Mouse (Mus musculus) layer of hippocampus, adult 2 months (tissue): Measurements from ENCODE around the gene Pde4b. TPM values are rescaled to one million over a fixed set of nuclear protein-coding genes. Genes with fewer than 3 reads are reported as not detected.

Experiments
- DNase-seq, 2 experiments: peaks; one replicate each; pipeline ENCODE4 v3.0.0; 2022; ENCODE audit warnings: low spot score in 2 of 2
- H3K27ac ChIP-seq: fragments of 200-600 bp; 2 replicates; pipeline ENCODE4 v1.8.1; 2022
- H3K4me3 ChIP-seq: fragments of 200-600 bp; 2 replicates; pipeline ENCODE4 v1.8.1; 2022; ENCODE audit warnings: mild to moderate bottlenecking
- CTCF ChIP-seq: fragments of 200-600 bp; conservative IDR thresholded peaks from 2 replicates; pipeline ENCODE4 v1.8.1; 2022; ENCODE audit warnings: antibody characterized with exemption, mild to moderate bottlenecking, moderate library complexity
- total RNA-seq, 2 experiments: library from RNA; stranded (reverse); gene quantifications; 2 replicates each; pipeline ENCODE4 v1.2.3; 2021

The Pde4b gene
- total RNA-seq, 2 experiments from 2014 or later: 58.3 to 69.5 TPM

DNA sequence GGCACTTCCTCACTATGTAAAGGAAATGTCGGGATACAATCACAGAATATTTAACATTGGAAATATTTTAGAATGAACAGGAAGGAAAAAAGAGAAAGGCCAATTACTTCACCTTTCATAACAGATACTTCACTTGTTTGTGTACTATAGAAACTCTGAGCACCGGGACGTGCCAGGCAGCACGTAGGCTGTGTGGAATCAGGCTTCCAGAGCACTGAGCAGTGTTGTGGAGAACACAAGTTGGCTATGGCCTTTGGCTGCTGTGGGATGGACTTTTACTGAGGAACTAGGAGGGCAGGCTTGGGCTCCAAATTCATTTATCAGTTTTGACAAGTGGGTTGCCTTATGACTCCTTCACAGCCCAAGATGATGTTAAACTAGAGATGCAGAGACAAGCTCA lies 540.5 kb downstream of the Pde4b start:
- Histone ChIP-seq H3K27ac (no peak overlapping the region), H3K4me3 (no peak overlapping the region)
- no peak for DNase-seq
- TF ChIP-seq CTCF: no peak

DNA sequence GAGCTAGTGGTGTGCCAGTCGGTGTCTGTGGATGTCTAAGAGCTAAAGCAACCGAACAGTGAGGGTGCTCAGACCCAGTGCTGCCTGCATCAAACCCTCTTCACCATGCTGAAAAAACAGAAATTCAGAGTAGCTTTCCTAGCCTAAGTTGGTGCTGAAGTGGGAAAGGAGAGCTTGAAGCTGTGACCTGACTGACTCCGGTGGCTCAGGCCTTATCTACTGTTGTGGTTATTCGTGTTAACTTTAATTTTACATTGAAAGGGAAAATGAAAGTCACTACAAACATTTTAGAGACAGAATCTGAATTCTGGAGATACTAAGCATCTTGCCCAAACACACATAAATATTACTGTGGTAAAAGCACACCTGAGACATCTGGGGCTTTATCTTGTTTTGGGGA lies 542.3 kb downstream of the Pde4b start:
- no peak for DNase-seq
- no peak overlapping the region for H3K4me3 ChIP-seq
- TF ChIP-seq CTCF: no peak
- no peak overlapping the region for H3K27ac ChIP-seq

DNA sequence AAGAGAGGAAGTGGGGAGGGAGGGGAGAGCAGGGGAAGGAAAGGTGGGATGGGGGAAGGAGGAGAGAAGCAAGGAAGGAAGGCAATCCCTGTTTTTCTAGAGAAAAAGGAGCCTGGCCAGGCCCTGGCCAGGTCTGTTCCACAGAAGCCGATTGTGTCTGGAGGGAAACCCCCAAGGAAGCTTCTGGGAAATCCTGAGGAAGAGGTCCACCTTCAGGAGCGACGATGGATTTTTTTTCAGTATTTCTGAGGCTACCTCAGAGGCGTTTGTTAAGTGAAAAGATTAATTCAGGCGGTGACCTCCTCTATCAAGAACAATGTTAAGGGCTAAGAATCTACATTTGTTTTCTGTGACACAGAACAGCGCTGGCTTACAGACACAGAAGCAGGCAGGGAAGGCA lies 542.9 kb downstream of the Pde4b start:
- no peak overlapping the region for H3K4me3 ChIP-seq
- DNase-seq: no peak
- no peak for TF ChIP-seq CTCF

DNA sequence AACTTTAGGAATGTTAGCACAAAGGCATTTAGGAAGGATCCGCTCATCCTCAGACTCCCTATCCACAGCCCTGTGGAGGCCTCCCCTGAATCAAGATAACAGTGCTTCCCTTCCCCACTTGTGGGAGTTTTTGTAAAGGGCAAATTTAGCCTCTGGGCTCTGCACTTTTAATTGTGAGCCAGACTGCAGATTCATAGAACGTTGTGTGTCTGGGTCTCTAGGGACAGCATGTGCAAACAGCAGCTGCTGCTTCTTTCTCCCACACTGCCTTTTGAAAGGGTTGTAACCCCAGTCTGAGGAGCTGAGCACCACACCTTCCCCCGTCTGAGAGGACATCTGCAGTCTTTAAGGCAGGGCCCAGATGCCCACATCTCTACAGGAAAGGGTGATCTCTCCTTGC lies 544.3 kb downstream of the Pde4b start:
- H3K27ac ChIP-seq: no peak overlapping the region
- no peak for TF ChIP-seq CTCF
- DNase-seq: peak in 1 of 2 experiments; percentile 16
- H3K4me3 ChIP-seq: no peak overlapping the region

More for the DNA sequence above, 542.9 kb downstream of the Pde4b start:
- no peak overlapping the region for H3K27ac ChIP-seq

DNA sequence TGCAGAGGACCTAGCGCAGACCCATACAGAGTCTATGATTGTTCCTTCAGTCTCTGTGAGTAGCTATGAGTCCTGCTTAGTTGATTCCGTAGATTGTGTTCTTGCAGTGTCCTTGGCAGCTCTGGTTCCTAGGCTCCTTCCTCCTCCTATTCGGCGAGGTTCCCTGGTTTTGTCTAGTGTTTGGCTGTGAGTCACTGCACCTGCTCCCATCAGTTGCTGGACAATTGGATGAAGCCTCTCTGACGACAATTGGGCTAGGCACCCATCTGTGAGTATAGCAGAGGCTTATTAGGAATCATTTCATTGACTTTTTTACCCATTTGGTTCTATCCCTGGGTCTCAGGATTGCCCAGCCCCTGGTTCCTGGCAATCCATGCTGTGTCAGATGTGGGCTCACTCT lies 545.9 kb downstream of the Pde4b start:
- no peak overlapping the region for H3K27ac ChIP-seq
- DNase-seq: no peak
- H3K4me3 ChIP-seq: no peak overlapping the region
- no peak for TF ChIP-seq CTCF

DNA sequence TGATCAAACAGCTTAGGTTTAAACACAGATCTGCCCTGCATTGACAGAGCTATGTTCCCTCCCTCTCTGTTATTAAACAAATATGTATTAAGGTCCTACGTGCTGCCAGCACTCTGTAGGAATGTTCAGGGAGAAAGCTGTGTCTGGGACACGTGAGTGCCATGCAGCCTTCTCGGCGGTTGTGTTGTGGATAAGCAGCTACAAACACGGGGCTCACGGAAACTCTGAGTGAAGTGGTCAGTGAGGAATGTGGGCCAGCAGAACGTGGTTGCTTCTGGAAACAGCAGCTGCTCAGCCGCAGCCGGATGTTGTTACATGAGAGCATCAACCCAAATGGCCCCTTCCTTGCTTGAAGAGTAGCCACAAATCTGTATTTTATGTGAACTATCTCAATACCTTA lies 547.9 kb downstream of the Pde4b start:
- Histone ChIP-seq H3K27ac (no peak overlapping the region), H3K4me3 (no peak overlapping the region)
- TF ChIP-seq CTCF: no peak
- DNase-seq: no peak

DNA sequence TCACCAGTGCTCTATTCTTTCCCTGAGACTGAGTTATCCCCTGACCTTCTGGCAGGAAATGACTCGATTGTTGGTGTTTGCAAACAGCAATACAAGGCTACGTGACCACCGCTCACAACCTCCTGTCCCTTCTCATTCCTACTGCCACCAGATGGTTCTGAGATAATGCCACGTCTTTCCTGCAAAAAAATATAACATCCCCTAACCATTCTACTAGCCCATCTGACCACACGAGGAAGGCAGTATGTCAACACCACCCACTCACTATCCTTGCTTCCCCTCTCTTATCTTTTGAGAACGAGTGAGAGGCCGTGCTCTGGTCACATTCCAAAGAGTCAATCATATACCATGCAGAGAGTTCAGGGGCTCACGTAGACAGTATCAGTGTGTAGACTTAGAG lies 548.6 kb downstream of the Pde4b start:
- H3K4me3 ChIP-seq: no peak overlapping the region
- TF ChIP-seq CTCF: no peak
- H3K27ac ChIP-seq: no peak overlapping the region
- no peak for DNase-seq

DNA sequence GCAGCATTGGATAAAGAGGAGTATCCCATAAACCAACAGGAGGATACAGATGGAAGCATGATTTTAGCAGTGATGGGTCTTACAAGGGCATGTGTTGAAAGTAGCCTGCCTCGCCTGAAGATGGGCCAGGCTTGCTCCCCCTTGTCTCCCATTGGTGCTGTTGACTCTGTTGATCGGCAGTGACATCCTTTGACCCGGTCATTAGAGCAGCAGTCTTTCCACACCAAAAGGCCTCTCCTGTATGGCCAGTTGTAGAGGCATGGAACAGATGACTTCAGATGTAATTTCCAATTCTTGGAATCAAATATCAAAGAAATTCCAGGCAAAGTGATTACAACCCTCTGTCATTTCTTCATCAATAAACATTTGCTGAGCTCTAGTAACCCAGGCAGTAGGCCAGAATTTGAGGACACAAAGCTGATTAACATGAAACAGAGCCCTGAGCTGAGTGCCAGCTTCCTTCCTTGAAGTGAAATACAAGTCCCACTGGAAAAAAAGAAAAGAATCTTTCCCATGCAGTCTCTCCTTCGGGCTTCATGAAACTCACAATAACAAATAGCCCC lies 550.1 kb downstream of the Pde4b start:
- TF ChIP-seq CTCF: no peak
- H3K4me3 ChIP-seq: no peak overlapping the region
- H3K27ac ChIP-seq: no peak overlapping the region
- DNase-seq: peak in 1 of 2 experiments; percentile 21

DNA sequence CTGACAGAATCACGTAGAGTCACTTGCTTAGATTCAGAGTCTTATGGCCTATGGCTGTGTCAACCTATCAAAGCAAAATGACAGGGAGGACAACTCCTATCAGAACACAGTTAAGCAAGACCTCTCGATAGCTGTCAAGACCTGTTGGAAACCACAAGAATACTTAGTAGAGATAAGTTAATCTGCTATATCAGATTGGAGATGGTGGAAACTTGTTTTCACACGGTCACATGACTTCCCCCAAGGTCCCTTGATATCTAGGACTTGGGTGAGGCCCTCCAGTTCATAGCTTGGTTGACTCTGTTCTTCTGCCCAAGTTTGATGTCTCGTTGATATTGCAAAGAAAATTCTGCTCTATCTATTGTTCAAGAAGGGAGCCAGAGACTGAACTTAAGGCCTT lies 553.6 kb downstream of the Pde4b start:
- no peak for TF ChIP-seq CTCF
- DNase-seq: no peak
- H3K27ac ChIP-seq: no peak overlapping the region
- H3K4me3 ChIP-seq: no peak overlapping the region

DNA sequence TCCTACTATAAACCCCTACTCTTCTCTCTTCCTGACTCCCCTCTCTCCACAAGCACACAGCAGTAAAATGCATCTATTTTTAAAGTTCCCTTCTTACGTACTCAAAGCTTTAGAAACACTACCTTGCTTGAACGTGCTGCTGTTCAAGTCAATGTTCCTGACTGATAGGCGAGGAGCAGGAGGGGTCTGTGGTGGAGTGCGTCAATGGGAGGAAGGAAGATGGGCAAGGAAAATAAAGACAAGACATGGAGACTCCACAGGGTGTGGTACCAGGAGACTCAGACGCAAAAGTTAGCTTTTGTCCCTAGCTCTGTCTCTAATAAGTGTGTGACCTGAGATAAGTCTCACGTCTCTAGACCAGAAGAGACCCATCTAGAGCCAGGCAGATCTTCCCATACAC lies 556.7 kb downstream of the Pde4b start:
- Histone ChIP-seq H3K27ac (no peak overlapping the region), H3K4me3 (no peak overlapping the region)
- no peak for TF ChIP-seq CTCF
- no peak for DNase-seq

DNA sequence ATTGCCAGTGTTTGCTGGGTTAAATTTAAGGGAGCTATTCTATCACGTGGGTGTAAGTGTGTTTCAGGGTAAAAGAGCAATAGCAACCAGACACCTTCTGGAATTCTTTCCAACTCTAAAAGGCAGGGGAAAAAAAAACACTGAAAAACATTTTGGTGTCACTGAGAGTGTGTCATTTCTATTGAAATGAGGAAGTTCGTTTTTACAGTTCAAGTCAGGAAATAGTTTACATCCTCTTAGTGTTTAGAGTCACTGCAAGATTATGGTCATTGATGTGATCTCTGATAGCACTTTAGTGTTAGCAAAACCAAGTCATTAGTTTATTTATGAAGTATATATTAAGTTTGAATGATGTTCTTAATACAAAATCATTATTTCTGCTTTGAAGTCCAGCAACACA lies 559.7 kb downstream of the Pde4b start:
- no peak overlapping the region for H3K4me3 ChIP-seq
- no peak for TF ChIP-seq CTCF
- no peak overlapping the region for H3K27ac ChIP-seq
- DNase-seq: no peak

DNA sequence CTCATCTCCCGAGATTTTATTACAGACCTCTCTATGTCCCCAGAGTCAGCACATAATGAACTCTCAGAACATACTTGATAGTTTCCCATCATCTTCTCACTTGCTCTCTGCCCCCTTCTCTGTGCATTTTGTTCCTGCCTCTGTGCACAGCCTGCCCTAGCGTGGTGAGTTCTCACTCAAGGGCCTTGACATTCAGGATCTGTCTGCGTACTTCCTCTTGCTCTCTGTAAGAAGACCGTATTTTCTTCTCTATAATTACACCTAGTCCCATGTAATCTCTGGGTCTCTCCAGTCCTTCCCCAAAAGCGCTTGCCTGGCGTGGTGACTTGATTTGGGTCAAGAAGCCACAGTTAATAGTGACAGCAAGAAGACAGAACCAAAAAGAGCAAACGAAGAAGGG lies 568.0 kb downstream of the Pde4b start:
- TF ChIP-seq CTCF: no peak
- Histone ChIP-seq H3K27ac (no peak overlapping the region), H3K4me3 (no peak overlapping the region)
- no peak for DNase-seq

DNA sequence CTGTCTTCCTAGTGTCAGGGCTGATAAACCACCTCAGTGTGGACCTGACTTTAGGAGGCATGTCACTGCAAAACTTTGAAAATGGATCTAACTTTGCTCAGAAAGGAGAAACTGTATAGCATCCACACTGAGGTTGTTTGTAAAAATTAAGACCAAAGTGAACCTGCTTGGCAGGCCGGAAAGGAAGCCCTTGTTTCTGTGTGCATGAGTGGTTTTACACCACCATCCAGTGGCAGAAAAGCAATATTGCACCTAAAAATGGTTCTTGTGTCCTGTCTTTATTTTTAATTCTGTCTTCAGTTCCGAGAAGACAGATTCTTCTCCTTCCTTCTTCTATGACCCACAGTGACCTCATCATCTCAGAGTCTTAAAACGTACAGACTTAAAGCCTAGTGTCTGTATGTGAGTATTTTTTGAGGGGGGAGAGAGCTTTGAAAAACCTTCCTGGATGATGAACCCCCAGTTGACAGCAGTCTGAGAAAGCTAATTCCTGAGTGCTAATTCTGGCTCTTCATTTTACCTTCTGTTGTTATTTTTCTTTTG lies 569.2 kb downstream of the Pde4b start:
- peak; percentile 44 to 68 for DNase-seq
- Histone ChIP-seq H3K27ac (no peak overlapping the region), H3K4me3 (no peak overlapping the region)
- TF ChIP-seq CTCF: peak; percentile 92

Other genes starting within 250 kb of the Pde4b start
- not detected for gene B020004J07Rik, start 243.5 kb upstream of the Pde4b start, total RNA-seq
- gene C130073F10Rik, start 193.8 kb upstream of the Pde4b start, total RNA-seq: not detected
- gene Gm12800, start 178.4 kb upstream of the Pde4b start, total RNA-seq: not detected
- gene Gm12794, start 147.1 kb upstream of the Pde4b start, total RNA-seq: not detected
- not detected for gene Gm12790, start 106.5 kb upstream of the Pde4b start, total RNA-seq
- not detected for gene Gm12789, start 100.9 kb upstream of the Pde4b start, total RNA-seq